Mouse (Mus musculus) midbrain, postnatal 0 days (tissue): ENCODE results near the gene Fyn. TPM values are rescaled to one million over a fixed set of nuclear protein-coding genes. Genes with fewer than 3 reads are reported as not detected.
A peak's percentile ranks its signal among the peaks of the same experiment; 100 is the strongest.

Source experiments
- ATAC-seq: fragments of 200-750 bp; cut with Nextera tagmentation; 2 replicates; pipeline ENCODE4 v1.8.0; 2017; ENCODE audit warnings: moderate number of reproducible peaks, mild to moderate bottlenecking, moderate TSS enrichment, moderate library complexity; ENCODE audit not compliant: low FRiP score
- DNase-seq: peaks from one replicate; pipeline ENCODE4 v3.0.0-alpha.2; 2015; ENCODE audit warnings: low spot score
- H3K27ac ChIP-seq: fragments of 300-500 bp; sonication (generic); 2 replicates; pipeline ENCODE4 v1.5.1; 2014; ENCODE audit warnings: low read depth, mild to moderate bottlenecking, low read length, mixed read lengths
- H3K27me3 ChIP-seq: fragments of 300-500 bp; sonication (generic); 2 replicates; pipeline ENCODE4 v1.6.1; 2014; ENCODE audit warnings: low read length, control low read depth, mixed read lengths; ENCODE audit not compliant: insufficient read depth
- H3K36me3 ChIP-seq: fragments of 300-500 bp; sonication (generic); 2 replicates; pipeline ENCODE4 v1.6.1; 2014; ENCODE audit warnings: low read length, control low read depth, mixed read lengths; ENCODE audit not compliant: insufficient read depth
- H3K4me1 ChIP-seq: fragments of 300-500 bp; sonication (generic); 2 replicates; pipeline ENCODE4 v1.6.1; 2014; ENCODE audit warnings: mild to moderate bottlenecking, control low read depth, antibody characterized with exemption, low read length, mixed read lengths; ENCODE audit not compliant: insufficient read depth
- H3K4me2 ChIP-seq: fragments of 300-500 bp; sonication (generic); 2 replicates; pipeline ENCODE4 v1.6.1; 2014; ENCODE audit warnings: low read depth, mild to moderate bottlenecking, low read length, mixed read lengths; ENCODE audit not compliant: poor library complexity, severe bottlenecking
- H3K4me3 ChIP-seq: fragments of 300-500 bp; sonication (generic); 2 replicates; pipeline ENCODE4 v1.5.1; 2014; ENCODE audit warnings: low read depth, mild to moderate bottlenecking, low read length, moderate library complexity
- H3K9ac ChIP-seq: fragments of 300-500 bp; sonication (generic); replicated peaks from 2 replicates; pipeline ENCODE4 v1.6.1; 2014; ENCODE audit warnings: mild to moderate bottlenecking, low read length, moderate library complexity, mixed read lengths; ENCODE audit not compliant: poor library complexity, severe bottlenecking
- H3K9me3 ChIP-seq: fragments of 300-500 bp; sonication (generic); 2 replicates; pipeline ENCODE4 v1.6.1; 2016; ENCODE audit warnings: low read length, control low read depth
- CTCF ChIP-seq: IDR thresholded peaks from 2 replicates; pipeline ENCODE4 v1.5.1; 2016; ENCODE audit warnings: antibody characterized with exemption, mild to moderate bottlenecking
- WGBS: fragments of 180-500 bp; shearing (Covaris S2); extraction: QIAGEN DNeasy Blood & Tissue Kit; methylation state at CpG from one replicate; pipeline ENCODE4 v1.1.7; 2014; 5-methylcytosine and 5-hydroxymethylcytosine counted together
- polyA plus RNA-seq: library from polyadenylated mRNA; unstranded; fragments of >200 nt; fragmentation: Nextera tagmentation; extraction: Ambion mirVana; gene quantifications from 2 replicates; pipeline ENCODE4 v1.2.1, GENCODE M21; 2015
- total RNA-seq: library from RNA; depleted of rRNA; stranded (reverse); fragments of >200 nt; gene quantifications from 2 replicates; pipeline ENCODE4 v1.2.3, GENCODE M21; 2014

Gene Fyn
- total and polyA plus RNA-seq, 2 experiments from 2014 or later: 82.9 to 121 TPM

DNA sequence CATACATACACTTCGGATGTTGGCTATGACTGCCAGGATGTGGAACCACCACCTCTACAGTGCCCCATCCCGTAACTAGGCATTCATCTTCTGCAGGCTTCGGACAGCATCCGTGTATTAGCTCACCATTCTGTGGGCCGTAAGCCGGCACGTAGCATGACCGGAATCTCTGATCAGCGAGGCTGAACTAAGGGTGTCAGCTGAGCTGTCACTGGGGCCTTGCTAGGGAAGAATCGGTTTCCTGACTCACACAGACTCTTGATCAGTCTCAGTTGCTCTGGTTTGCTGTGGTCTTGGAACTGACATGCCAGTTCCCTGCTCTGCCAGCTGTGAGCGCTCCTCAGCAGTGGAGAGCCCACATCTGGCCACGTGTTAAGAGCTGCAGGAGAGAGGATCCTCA lies 137.7 kb downstream of the Fyn start:
- Histone ChIP-seq H3K4me3 (no peak overlapping the region), H3K4me2 (no peak overlapping the region), H3K9ac (no peak overlapping the region), H3K4me1 (peaks cover 11% of the 10 kb centered on the region), H3K27ac (peak overlapping the region; percentile 26; the same call in 1 of the 2 replicates), H3K36me3 (no peaks in the 10 kb centered on the region), H3K27me3 (no peaks in the 10 kb centered on the region), H3K9me3 (no peaks in the 10 kb centered on the region)
- WGBS: 44% methylated on average over 12 of the region's 12 CpGs
- no peak for ATAC-seq
- no peak for TF ChIP-seq CTCF
- no peak for DNase-seq

DNA sequence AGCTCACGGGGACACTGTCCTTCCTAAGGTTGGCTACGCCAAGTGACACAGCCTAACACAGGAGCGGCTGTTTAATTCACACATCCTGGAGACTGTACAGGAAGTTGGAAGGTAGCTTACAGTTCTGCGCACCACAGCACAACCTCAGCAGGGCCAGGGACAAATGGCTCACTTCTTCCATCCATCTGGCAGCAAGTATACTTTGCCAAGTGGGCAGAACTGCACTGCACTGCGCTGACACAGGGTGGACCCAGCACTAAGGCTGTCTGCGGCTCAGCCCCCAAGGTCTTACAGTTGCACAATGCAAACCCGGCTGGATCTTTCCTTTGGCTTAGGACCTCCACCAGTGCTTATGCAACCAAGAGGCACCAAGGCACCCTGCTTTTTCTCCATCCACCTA lies 138.2 kb downstream of the Fyn start:
- no peak overlapping the region for H3K4me2 ChIP-seq
- no peaks in the 10 kb centered on the region for H3K36me3 ChIP-seq
- H3K27ac ChIP-seq: peak overlapping the region; percentile 26; the same call in 1 of the 2 replicates
- peaks cover 6% of the 10 kb centered on the region for H3K4me1 ChIP-seq
- ATAC-seq (peak; percentile 52), DNase-seq (peak; percentile 78)
- H3K9ac ChIP-seq: no peak overlapping the region
- no peaks in the 10 kb centered on the region for H3K9me3 ChIP-seq
- no peak for TF ChIP-seq CTCF
- H3K27me3 ChIP-seq: no peaks in the 10 kb centered on the region
- 68% methylated on average over 7 of the region's 7 CpGs for WGBS
- H3K4me3 ChIP-seq: no peak overlapping the region

DNA sequence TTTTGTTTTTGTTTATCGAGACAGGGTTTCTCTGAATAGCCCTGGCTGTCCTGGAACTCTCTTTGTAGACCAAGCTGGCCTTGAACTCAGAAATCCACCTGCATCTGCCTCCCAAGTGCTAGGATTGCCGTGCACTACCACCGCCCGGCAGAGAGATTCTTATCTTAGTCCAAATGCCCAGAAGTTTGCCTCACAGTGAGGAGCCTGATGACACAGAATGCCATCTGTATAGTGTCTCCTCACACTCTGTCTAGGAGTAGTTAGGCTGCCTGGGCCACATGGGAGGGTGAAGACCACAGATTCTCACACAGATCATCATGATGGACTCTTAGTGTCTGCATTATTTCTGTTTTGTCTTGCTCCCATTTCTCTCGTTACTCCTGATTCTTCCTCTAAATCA lies 140.1 kb downstream of the Fyn start:
- Histone ChIP-seq H3K36me3 (no peaks in the 10 kb centered on the region; the same call in 1 of the 2 replicates), H3K4me2 (no peak overlapping the region), H3K27me3 (no peaks in the 10 kb centered on the region), H3K4me1 (peaks cover 5% of the 10 kb centered on the region; the same call in 1 of the 2 replicates), H3K4me3 (no peak overlapping the region), H3K9ac (no peak overlapping the region), H3K27ac (no peak overlapping the region), H3K9me3 (no peaks in the 10 kb centered on the region)
- DNase-seq: no peak
- WGBS: 85% methylated on average over 5 of the region's 5 CpGs
- TF ChIP-seq CTCF: no peak
- no peak for ATAC-seq

- H3K9me3 ChIP-seq: no peaks in the 10 kb centered on the region
- H3K27me3 ChIP-seq: no peaks in the 10 kb centered on the region
- peaks cover 5% of the 10 kb centered on the region; the same call in 1 of the 2 replicates for H3K4me1 ChIP-seq
- no peak overlapping the region for H3K4me3 ChIP-seq
- ATAC-seq (no peak), DNase-seq (no peak)
- WGBS: 85% methylated on average over 8 of the region's 8 CpGs
- TF ChIP-seq CTCF: no peak
- H3K36me3 ChIP-seq: peaks cover 8% of the 10 kb centered on the region
- H3K27ac ChIP-seq: no peak overlapping the region
- H3K4me2 ChIP-seq: no peak overlapping the region
- H3K9ac ChIP-seq: no peak overlapping the region
Observed at GRCm38 (mm10) chr10:39509937-39510336, 141.3 kb downstream of the Fyn start.

- no peak for TF ChIP-seq CTCF
- 76% methylated on average over 14 of the region's 14 CpGs for WGBS
- Histone ChIP-seq H3K4me3 (no peak overlapping the region), H3K4me2 (no peak overlapping the region), H3K9ac (no peak overlapping the region), H3K9me3 (no peaks in the 10 kb centered on the region), H3K27me3 (no peaks in the 10 kb centered on the region), H3K27ac (no peak overlapping the region), H3K4me1 (no peaks in the 10 kb centered on the region), H3K36me3 (peaks cover 20% of the 10 kb centered on the region)
- no peak for DNase-seq
- ATAC-seq: no peak
Observed at GRCm38 (mm10) chr10:39512631-39513314, 144.1 kb downstream of the Fyn start.

DNA sequence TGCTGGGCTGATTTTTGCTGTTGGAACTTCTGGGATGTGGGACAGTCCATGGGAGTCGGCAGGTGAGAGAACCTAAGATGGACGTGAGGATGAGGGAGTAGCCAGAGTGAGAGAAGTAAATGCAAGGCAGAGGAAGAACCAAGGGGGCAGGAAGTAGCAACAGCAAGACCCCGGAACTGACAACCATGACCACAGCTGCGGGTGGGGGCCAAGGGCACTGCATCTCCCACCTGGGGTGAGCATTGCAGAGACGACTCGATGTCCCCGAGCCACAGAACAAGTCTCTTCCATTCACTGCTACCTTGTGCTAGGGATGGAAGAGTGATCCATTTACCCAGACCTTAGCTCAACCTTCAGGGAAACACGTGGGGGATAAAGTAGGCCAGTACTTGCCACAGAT lies 146.3 kb downstream of the Fyn start:
- no peak overlapping the region for H3K4me2 ChIP-seq
- no peaks in the 10 kb centered on the region for H3K9me3 ChIP-seq
- H3K27me3 ChIP-seq: no peaks in the 10 kb centered on the region
- no peak overlapping the region for H3K9ac ChIP-seq
- no peak overlapping the region for H3K27ac ChIP-seq
- 91% methylated on average over 8 of the region's 8 CpGs for WGBS
- no peak overlapping the region for H3K4me3 ChIP-seq
- DNase-seq (no peak), ATAC-seq (no peak)
- peaks cover 20% of the 10 kb centered on the region for H3K36me3 ChIP-seq
- H3K4me1 ChIP-seq: no peaks in the 10 kb centered on the region
- no peak for TF ChIP-seq CTCF
